Mouse (Mus musculus) olfactory bulb, adult 2 months (tissue): ENCODE measurements around the gene Jade1. TPM values are rescaled to one million over a fixed set of nuclear protein-coding genes. Genes with fewer than 3 reads are reported as not detected.
A peak's percentile ranks its signal among the peaks of the same experiment; 100 is the strongest.

Experiments used
- H3K27ac ChIP-seq: fragments of 200-500 bp; 2 replicates; pipeline ENCODE4 v1.5.1; 2012; ENCODE audit warnings: low read depth, low read length; ENCODE audit not compliant: insufficient read depth
- H3K4me1 ChIP-seq: fragments of 200-500 bp; 2 replicates; pipeline ENCODE4 v1.6.1; 2012; ENCODE audit warnings: low read length; ENCODE audit not compliant: control insufficient read depth, insufficient read depth
- H3K4me3 ChIP-seq: fragments of 200-500 bp; 2 replicates; pipeline ENCODE4 v1.5.1; 2012; ENCODE audit warnings: mild to moderate bottlenecking, low read depth, low read length, moderate library complexity; ENCODE audit not compliant: insufficient read depth
- CTCF ChIP-seq: fragments of 200-500 bp; IDR thresholded peaks from 2 replicates; pipeline ENCODE4 v1.5.1; 2012; ENCODE audit warnings: low read depth, mild to moderate bottlenecking, low read length, moderate library complexity; ENCODE audit not compliant: insufficient read depth
- POLR2A ChIP-seq: fragments of 200-500 bp; IDR thresholded peaks from 2 replicates; pipeline ENCODE4 v1.6.1; 2012; ENCODE audit warnings: mild to moderate bottlenecking, low read depth, low read length, moderate library complexity; ENCODE audit not compliant: insufficient read depth
- WGBS: fragments of 180-500 bp; shearing (Covaris S2); methylation state at CpG from one replicate; pipeline ENCODE4 v1.1.7; 2018; 5-methylcytosine and 5-hydroxymethylcytosine counted together
- polyA plus RNA-seq: library from polyadenylated mRNA; stranded (reverse); fragments of >200 nt; gene quantifications from 2 replicates; pipeline ENCODE4 v1.2.4, GENCODE M21; 2012; ENCODE audit warnings: low replicate concordance; ENCODE audit not compliant: missing spikeins, insufficient read depth, insufficient read length

Jade1 gene
- polyA plus RNA-seq, 1 experiment: not detected

DNA sequence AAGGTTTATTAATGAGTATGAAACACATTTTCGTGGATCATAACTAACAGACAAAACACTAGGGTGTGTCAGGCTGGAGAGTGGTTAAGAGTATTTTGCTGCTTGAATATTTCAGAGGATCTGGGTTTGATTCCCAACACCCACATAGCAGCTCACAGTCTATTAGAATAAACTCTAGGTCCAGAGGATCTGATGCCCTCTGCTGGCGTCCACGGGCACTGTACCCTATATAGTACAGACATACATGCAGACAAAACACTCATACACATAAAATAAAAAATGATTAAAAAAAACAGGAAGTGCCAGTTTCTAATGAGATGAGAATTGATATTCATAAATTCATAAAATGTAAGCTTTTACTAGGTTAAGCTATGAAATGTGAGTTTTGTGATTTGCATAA lies 56.7 kb downstream of the Jade1 start:
- 99% methylated on average over 3 of the region's 3 CpGs for WGBS
- H3K27ac ChIP-seq: no peak overlapping the region
- H3K4me3 ChIP-seq: no peak overlapping the region
- peaks cover 14% of the 10 kb centered on the region; the same call in 1 of the 2 replicates for H3K4me1 ChIP-seq
- TF ChIP-seq POLR2A: no peak

DNA sequence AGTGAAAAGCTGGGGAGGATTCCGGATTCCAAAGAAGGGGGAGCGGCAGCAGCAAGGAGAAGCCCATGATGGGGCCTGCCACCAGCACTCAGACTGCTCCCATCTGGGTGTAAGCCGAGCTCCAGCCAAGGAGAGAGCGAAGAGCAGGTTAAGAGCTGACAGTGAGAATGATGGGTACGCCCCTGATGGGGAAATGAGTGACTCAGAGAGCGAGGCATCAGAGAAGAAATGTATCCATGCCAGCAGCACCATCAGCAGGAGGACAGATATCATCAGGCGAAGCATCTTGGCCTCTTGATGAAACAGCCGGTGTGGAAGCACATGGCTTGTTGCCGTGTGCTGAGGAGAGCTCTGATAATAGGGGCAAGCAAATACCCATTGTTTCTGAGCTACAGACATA lies 58.2 kb downstream of the Jade1 start:
- Histone ChIP-seq H3K27ac (peak overlapping the region; percentile 16; the same call in 1 of the 2 replicates), H3K4me1 (peaks cover 10% of the 10 kb centered on the region; the same call in 1 of the 2 replicates), H3K4me3 (no peak overlapping the region)
- WGBS: 76% methylated on average over 9 of the region's 9 CpGs
- TF ChIP-seq CTCF (no peak), POLR2A (no peak)

DNA sequence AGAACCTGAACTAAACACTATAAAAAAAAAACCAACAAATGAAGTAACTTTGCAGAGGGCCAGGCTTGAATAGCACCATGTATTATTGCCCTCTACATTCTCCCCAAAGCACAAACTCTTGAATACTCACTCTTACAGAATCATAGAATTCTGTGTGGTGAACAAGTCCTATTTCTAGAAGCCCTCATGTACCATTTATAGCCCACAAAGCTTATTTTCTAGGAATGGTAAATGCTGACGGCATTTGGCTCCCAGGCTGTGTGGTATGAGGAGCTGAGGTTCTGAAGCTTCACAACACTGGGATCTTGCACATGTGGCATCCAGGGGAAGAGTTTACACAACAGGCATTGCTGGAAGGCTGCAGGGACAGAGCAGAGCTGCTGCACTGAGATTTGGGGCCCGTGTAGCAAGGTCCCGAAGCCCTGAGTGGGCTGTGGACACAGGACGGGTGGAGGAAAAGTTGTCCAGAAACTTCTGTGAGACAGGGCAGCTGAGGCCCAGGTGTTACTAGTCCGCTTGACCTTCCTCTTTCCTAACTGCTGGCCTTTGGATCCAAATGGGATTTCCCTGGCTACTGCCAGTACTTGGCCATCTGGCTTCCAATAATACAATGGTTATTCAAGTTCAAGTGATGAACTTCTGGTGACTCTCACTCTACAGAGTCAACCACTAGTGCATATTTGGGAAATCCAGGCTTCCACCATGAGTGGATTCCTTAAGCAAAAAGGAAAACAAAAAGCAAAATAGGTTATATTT lies 58.9 kb downstream of the Jade1 start:
- Histone ChIP-seq H3K27ac (no peak overlapping the region), H3K4me3 (no peak overlapping the region), H3K4me1 (peaks cover 10% of the 10 kb centered on the region; the same call in 1 of the 2 replicates)
- TF ChIP-seq POLR2A (no peak), CTCF (no peak)
- WGBS: 85% methylated on average over 5 of the region's 5 CpGs

DNA sequence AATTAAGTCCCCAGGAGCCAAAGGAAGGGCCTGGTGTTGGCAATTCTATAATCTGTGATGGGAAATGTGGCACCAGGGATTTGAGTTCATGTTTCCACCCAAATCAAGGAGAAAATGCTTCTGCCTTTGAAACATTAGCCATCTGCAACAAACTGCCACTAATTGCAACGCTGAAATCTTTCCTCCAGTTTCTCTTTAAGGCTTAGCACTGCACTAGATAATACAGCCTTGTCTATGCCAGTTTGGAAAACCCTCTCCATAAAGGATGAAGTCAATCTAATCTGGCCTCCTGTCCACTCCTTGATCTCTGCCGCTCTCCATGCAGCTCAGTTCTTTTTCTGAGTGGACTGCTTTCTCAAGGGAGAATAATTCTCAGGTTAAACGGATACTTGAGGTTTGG lies 62.5 kb downstream of the Jade1 start:
- no peak for TF ChIP-seq POLR2A
- TF ChIP-seq CTCF: no peak
- 39% methylated on average over 3 of the region's 3 CpGs for WGBS
- Histone ChIP-seq H3K4me1 (peaks cover 10% of the 10 kb centered on the region; the same call in 1 of the 2 replicates), H3K4me3 (no peak overlapping the region), H3K27ac (no peak overlapping the region)

DNA sequence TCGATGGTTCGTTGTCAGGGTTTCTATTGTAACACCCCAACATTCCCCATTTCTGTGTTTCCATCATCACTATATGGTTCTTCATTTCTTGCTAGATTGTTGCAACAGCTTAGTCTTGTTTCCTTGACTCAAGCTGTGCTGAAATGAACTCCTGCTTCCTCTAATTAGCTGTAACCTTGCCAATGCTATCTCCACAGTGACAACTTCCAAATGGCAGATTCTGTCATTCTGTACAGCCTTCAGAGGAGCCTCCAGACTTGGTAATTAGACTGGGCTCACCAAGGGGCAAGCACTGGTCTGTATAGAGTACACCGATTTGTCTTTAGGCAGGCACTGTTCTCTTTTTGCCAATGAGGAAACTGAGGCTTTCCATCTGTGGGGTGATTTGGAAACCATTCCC lies 63.0 kb downstream of the Jade1 start:
- Histone ChIP-seq H3K27ac (no peak overlapping the region), H3K4me3 (no peak overlapping the region), H3K4me1 (peaks cover 8% of the 10 kb centered on the region; the same call in 1 of the 2 replicates)
- TF ChIP-seq POLR2A: no peak
- no peak for TF ChIP-seq CTCF
- 51% methylated on average over 3 of the region's 3 CpGs for WGBS

DNA sequence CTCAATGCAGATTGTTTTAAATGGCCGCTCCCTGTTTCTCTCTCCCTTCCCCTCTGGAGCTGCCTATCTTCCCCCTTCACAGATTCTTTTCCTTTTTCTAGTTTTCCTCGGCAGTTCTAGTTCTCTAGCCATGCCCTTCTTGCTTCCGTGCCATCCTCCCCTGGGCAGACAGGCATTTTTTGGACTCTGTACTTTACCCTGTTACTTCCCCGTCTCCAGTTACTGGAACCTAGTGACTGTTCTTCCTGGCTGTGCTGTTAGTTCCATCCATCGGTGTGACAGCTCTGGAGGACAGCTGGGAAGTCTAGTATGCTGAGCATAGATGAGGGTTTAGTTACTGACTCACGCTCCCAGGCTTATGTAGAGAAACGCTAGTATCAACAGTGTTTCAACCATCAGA lies 65.4 kb downstream of the Jade1 start:
- Histone ChIP-seq H3K27ac (no peak overlapping the region), H3K4me1 (no peaks in the 10 kb centered on the region), H3K4me3 (no peak overlapping the region)
- TF ChIP-seq CTCF: no peak
- no peak for TF ChIP-seq POLR2A
- 81% methylated on average over 7 of the region's 7 CpGs for WGBS

DNA sequence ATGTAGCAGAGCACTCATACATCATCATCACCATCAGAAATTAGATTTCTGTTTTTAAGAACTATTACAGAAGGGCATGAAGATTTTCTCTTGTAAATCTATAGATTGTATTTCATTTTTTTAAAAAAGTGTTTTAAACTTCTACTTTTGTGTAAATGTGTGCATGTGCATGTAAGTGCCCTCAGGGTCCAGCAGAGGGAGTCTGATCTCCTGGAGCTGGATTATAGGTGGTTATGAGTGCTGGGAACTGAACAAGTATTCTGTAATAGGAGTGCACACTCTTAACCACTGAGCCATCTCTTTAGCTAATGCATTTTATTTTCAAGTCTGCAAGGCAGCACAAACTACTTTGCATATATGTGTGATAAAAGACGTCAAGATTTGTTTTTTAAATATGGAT lies 100.1 kb downstream of the Jade1 start:
- TF ChIP-seq CTCF (no peak), POLR2A (no peak)

More for the DNA sequence above, 100.1 kb downstream of the Jade1 start:
- Histone ChIP-seq H3K4me1 (no peaks in the 10 kb centered on the region), H3K4me3 (no peak overlapping the region), H3K27ac (no peak overlapping the region)
- WGBS: 98% methylated on average over 1 of the region's 1 CpGs

Other genes starting within 250 kb of the Jade1 start
- not detected in 2 replicates for gene Sclt1, start 186.8 kb downstream of the Jade1 start, polyA plus RNA-seq
- not detected in 2 replicates for gene D3Ertd751e, start 186.9 kb downstream of the Jade1 start, polyA plus RNA-seq